Mouse (Mus musculus) limb, embryonic 11.5 days (tissue): Measurements from ENCODE around the gene Morc3. TPM values are rescaled to one million over a fixed set of nuclear protein-coding genes. Genes with fewer than 3 reads are reported as not detected.

ENCODE experiments used
- ATAC-seq: fragments of 200-750 bp; cut with Nextera tagmentation; 2 replicates; pipeline ENCODE4 v1.8.0; 2017; ENCODE audit warnings: low read depth; ENCODE audit not compliant: insufficient number of reproducible peaks, low FRiP score, low TSS enrichment
- DNase-seq: peaks from one replicate; pipeline ENCODE4 v3.0.0-alpha.2; 2015; ENCODE audit warnings: low spot score
- H3K27ac ChIP-seq: fragments of 300-500 bp; sonication (generic); replicated peaks from 2 replicates; pipeline ENCODE4 v1.5.1; 2014; ENCODE audit warnings: low read depth, mild to moderate bottlenecking, low read length
- H3K27me3 ChIP-seq: fragments of 300-500 bp; sonication (generic); 2 replicates; pipeline ENCODE4 v1.6.1; 2014; ENCODE audit warnings: mild to moderate bottlenecking, low read length, mixed read lengths; ENCODE audit not compliant: control insufficient read depth, insufficient read depth
- H3K36me3 ChIP-seq: fragments of 300-500 bp; sonication (generic); 2 replicates; pipeline ENCODE4 v1.6.1; 2014; ENCODE audit warnings: mild to moderate bottlenecking, low read length, moderate library complexity, mixed read lengths; ENCODE audit not compliant: control insufficient read depth, insufficient read depth
- H3K4me1 ChIP-seq: fragments of 300-500 bp; sonication (generic); 2 replicates; pipeline ENCODE4 v1.6.1; 2014; ENCODE audit warnings: low read length, mixed read lengths; ENCODE audit not compliant: control insufficient read depth, insufficient read depth
- H3K4me2 ChIP-seq: fragments of 300-500 bp; sonication (generic); 2 replicates; pipeline ENCODE4 v1.6.1; 2014; ENCODE audit warnings: low read depth, mild to moderate bottlenecking, moderate library complexity; ENCODE audit not compliant: severe bottlenecking
- H3K4me3 ChIP-seq: fragments of 300-500 bp; sonication (generic); 2 replicates; pipeline ENCODE4 v1.5.1; 2014; ENCODE audit warnings: low read depth, low read length
- H3K9ac ChIP-seq: fragments of 300-500 bp; sonication (generic); 2 replicates; pipeline ENCODE4 v1.6.1; 2014; ENCODE audit warnings: mild to moderate bottlenecking, low read length
- H3K9me3 ChIP-seq: fragments of 300-500 bp; sonication (generic); 2 replicates; pipeline ENCODE4 v1.6.1; 2016; ENCODE audit warnings: low read length; ENCODE audit not compliant: control insufficient read depth
- WGBS: fragments of 180-500 bp; shearing (Covaris S2); extraction: QIAGEN DNeasy Blood & Tissue Kit; methylation state at CpG from one replicate; pipeline ENCODE4 v1.1.7; 2014; 5-methylcytosine and 5-hydroxymethylcytosine counted together
- polyA plus RNA-seq: library from polyadenylated mRNA; unstranded; fragments of >200 nt; fragmentation: Nextera tagmentation; extraction: Ambion mirVana; gene quantifications from 2 replicates; pipeline ENCODE4 v1.2.1, GENCODE M21; 2014

Gene Morc3
- polyA plus RNA-seq, 1 experiment from 2014 or later = 29.3 TPM

GRCm38 (mm10) chr16:93903027-93903426, 71.1 kb downstream of the Morc3 start:
- H3K4me2 ChIP-seq = no peak overlapping the region
- ATAC-seq (no peak), DNase-seq (no peak)
- no peaks in the 10 kb centered on the region for H3K4me1 ChIP-seq
- H3K4me3 ChIP-seq = no peak overlapping the region
- no peak overlapping the region for H3K27ac ChIP-seq
- H3K9ac ChIP-seq = no peak overlapping the region
- H3K36me3 ChIP-seq = peaks cover 20% of the 10 kb centered on the region
- 83% methylated on average over 6 of the region's 6 CpGs for WGBS
- H3K9me3 ChIP-seq = no peaks in the 10 kb centered on the region
- H3K27me3 ChIP-seq = no peaks in the 10 kb centered on the region

GRCm38 (mm10) chr16:93906156-93907014, 74.5 kb downstream of the Morc3 start:
- no peaks in the 10 kb centered on the region for H3K27me3 ChIP-seq
- no peaks in the 10 kb centered on the region for H3K9me3 ChIP-seq
- 74% methylated on average over 11 of the region's 11 CpGs for WGBS
- no peak for ATAC-seq
- H3K36me3 ChIP-seq = peaks cover 6% of the 10 kb centered on the region
- H3K9ac ChIP-seq = no peak overlapping the region
- no peak overlapping the region for H3K4me2 ChIP-seq
- peak; percentile 77 for DNase-seq
- no peaks in the 10 kb centered on the region for H3K4me1 ChIP-seq
- no peak overlapping the region for H3K4me3 ChIP-seq
- H3K27ac ChIP-seq = no peak overlapping the region

GRCm38 (mm10) chr16:93907761-93908160, 75.8 kb downstream of the Morc3 start:
- Histone ChIP-seq H3K27me3 (no peaks in the 10 kb centered on the region), H3K4me3 (no peak overlapping the region), H3K27ac (no peak overlapping the region), H3K9me3 (no peaks in the 10 kb centered on the region), H3K36me3 (peaks cover 4% of the 10 kb centered on the region; the same call in 1 of the 2 replicates), H3K4me1 (no peaks in the 10 kb centered on the region), H3K9ac (no peak overlapping the region), H3K4me2 (no peak overlapping the region)
- ATAC-seq (no peak), DNase-seq (no peak)
- 83% methylated on average over 5 of the region's 5 CpGs for WGBS

GRCm38 (mm10) chr16:93908196-93908595, 76.3 kb downstream of the Morc3 start:
- Histone ChIP-seq H3K4me1 (no peaks in the 10 kb centered on the region), H3K27me3 (no peaks in the 10 kb centered on the region), H3K9ac (no peak overlapping the region), H3K9me3 (no peaks in the 10 kb centered on the region), H3K4me3 (no peak overlapping the region), H3K4me2 (no peak overlapping the region), H3K36me3 (peaks cover 4% of the 10 kb centered on the region; the same call in 1 of the 2 replicates), H3K27ac (no peak overlapping the region)
- no peak for ATAC-seq
- DNase-seq = no peak
- WGBS = 87% methylated on average over 8 of the region's 8 CpGs

GRCm38 (mm10) chr16:93909936-93910335, 78.0 kb downstream of the Morc3 start:
- H3K4me1 ChIP-seq = no peaks in the 10 kb centered on the region
- H3K4me3 ChIP-seq = no peak overlapping the region
- no peaks in the 10 kb centered on the region for H3K9me3 ChIP-seq
- no peak overlapping the region for H3K4me2 ChIP-seq
- DNase-seq = no peak
- H3K36me3 ChIP-seq = peaks cover 4% of the 10 kb centered on the region; the same call in 1 of the 2 replicates
- no peak overlapping the region for H3K9ac ChIP-seq
- WGBS = 86% methylated on average over 3 of the region's 3 CpGs
- no peaks in the 10 kb centered on the region for H3K27me3 ChIP-seq
- no peak for ATAC-seq
- H3K27ac ChIP-seq = no peak overlapping the region

- DNase-seq (no peak), ATAC-seq (no peak)
- no peak overlapping the region for H3K27ac ChIP-seq
- WGBS = 68% methylated on average over 28 of the region's 28 CpGs
- no peak overlapping the region for H3K4me3 ChIP-seq
- H3K9ac ChIP-seq = no peak overlapping the region
- H3K36me3 ChIP-seq = peaks cover 4% of the 10 kb centered on the region; the same call in 1 of the 2 replicates
- no peaks in the 10 kb centered on the region for H3K27me3 ChIP-seq
- no peaks in the 10 kb centered on the region for H3K4me1 ChIP-seq
- no peaks in the 10 kb centered on the region for H3K9me3 ChIP-seq
- H3K4me2 ChIP-seq = no peak overlapping the region
Measured at GRCm38 (mm10) chr16:93910735-93911665, 79.1 kb downstream of the Morc3 start.

- DNase-seq = no peak
- Histone ChIP-seq H3K27me3 (no peaks in the 10 kb centered on the region), H3K4me1 (no peaks in the 10 kb centered on the region), H3K27ac (no peak overlapping the region), H3K9me3 (no peaks in the 10 kb centered on the region), H3K9ac (no peak overlapping the region), H3K4me2 (no peak overlapping the region), H3K36me3 (no peaks in the 10 kb centered on the region), H3K4me3 (no peak overlapping the region)
- 63% methylated on average over 5 of the region's 5 CpGs for WGBS
- no peak for ATAC-seq
Measured at GRCm38 (mm10) chr16:93912158-93912557, 80.2 kb downstream of the Morc3 start.

GRCm38 (mm10) chr16:93912808-93913207, 80.9 kb downstream of the Morc3 start:
- Histone ChIP-seq H3K4me1 (no peaks in the 10 kb centered on the region), H3K9me3 (no peaks in the 10 kb centered on the region), H3K4me3 (no peak overlapping the region), H3K4me2 (no peak overlapping the region), H3K27ac (no peak overlapping the region), H3K27me3 (no peaks in the 10 kb centered on the region), H3K36me3 (no peaks in the 10 kb centered on the region), H3K9ac (no peak overlapping the region)
- ATAC-seq (no peak), DNase-seq (no peak)
- 69% methylated on average over 3 of the region's 3 CpGs for WGBS
